Mouse (Mus musculus) embryonic facial prominence, embryonic 11.5 days (tissue): ENCODE measurements around the gene Ppa2. TPM values are rescaled to one million over a fixed set of nuclear protein-coding genes. Genes with fewer than 3 reads are reported as not detected.

ENCODE experiments used
- ATAC-seq: fragments of 200-750 bp; cut with Nextera tagmentation; replicated peaks from 2 replicates; pipeline ENCODE4 v1.8.0; 2017; ENCODE audit warnings: low read depth; ENCODE audit not compliant: insufficient number of reproducible peaks, low FRiP score, low TSS enrichment
- DNase-seq: peaks from one replicate; pipeline ENCODE4 v3.0.0-alpha.2; 2015; ENCODE audit warnings: low spot score
- H3K27ac ChIP-seq: fragments of 300-500 bp; sonication (generic); replicated peaks from 2 replicates; pipeline ENCODE4 v1.5.1; 2014; ENCODE audit warnings: mild to moderate bottlenecking, low read depth, low read length, control low read depth
- H3K27me3 ChIP-seq: fragments of 300-500 bp; sonication (generic); 2 replicates; pipeline ENCODE4 v1.6.1; 2014; ENCODE audit warnings: mild to moderate bottlenecking, low read length, moderate library complexity, mixed read lengths; ENCODE audit not compliant: control insufficient read depth, insufficient read depth
- H3K36me3 ChIP-seq: fragments of 300-500 bp; sonication (generic); replicated peaks from 2 replicates; pipeline ENCODE4 v1.6.1; 2014; ENCODE audit warnings: low read depth, mild to moderate bottlenecking, low read length, moderate library complexity, mixed read lengths; ENCODE audit not compliant: control insufficient read depth, insufficient read depth
- H3K4me1 ChIP-seq: fragments of 300-500 bp; sonication (generic); 2 replicates; pipeline ENCODE4 v1.6.1; 2014; ENCODE audit warnings: low read length, mixed read lengths; ENCODE audit not compliant: control insufficient read depth, insufficient read depth
- H3K4me2 ChIP-seq: fragments of 300-500 bp; sonication (generic); 2 replicates; pipeline ENCODE4 v1.6.1; 2014; ENCODE audit warnings: low read depth, mild to moderate bottlenecking, control low read depth, low read length, moderate library complexity
- H3K4me3 ChIP-seq: fragments of 300-500 bp; sonication (generic); 2 replicates; pipeline ENCODE4 v1.5.1; 2014; ENCODE audit warnings: low read depth, low read length, control low read depth
- H3K9ac ChIP-seq: fragments of 300-500 bp; sonication (generic); replicated peaks from 2 replicates; pipeline ENCODE4 v1.6.1; 2014; ENCODE audit warnings: mild to moderate bottlenecking, control low read depth, low read length
- H3K9me3 ChIP-seq: fragments of 300-500 bp; sonication (generic); replicated peaks from 2 replicates; pipeline ENCODE4 v1.6.1; 2016; ENCODE audit warnings: mild to moderate bottlenecking, low read length, inconsistent platforms, mixed read lengths; ENCODE audit not compliant: control insufficient read depth
- WGBS: fragments of 180-500 bp; shearing (Covaris S2); extraction: QIAGEN DNeasy Blood & Tissue Kit; methylation state at CpG from one replicate; pipeline ENCODE4 v1.1.7; 2014; 5-methylcytosine and 5-hydroxymethylcytosine counted together
- polyA plus RNA-seq: library from polyadenylated mRNA; unstranded; fragments of >200 nt; fragmentation: Nextera tagmentation; extraction: Ambion mirVana; gene quantifications from 2 replicates; pipeline ENCODE4 v1.2.1, GENCODE M21; 2014

The Ppa2 gene
- polyA plus RNA-seq, 1 experiment from 2014 or later, result 93.0 TPM

- Histone ChIP-seq H3K4me3 (no peak overlapping the region), H3K27me3 (no peaks in the 10 kb centered on the region), H3K4me2 (no peak overlapping the region), H3K27ac (no peak overlapping the region), H3K4me1 (no peaks in the 10 kb centered on the region), H3K36me3 (no peaks in the 10 kb centered on the region), H3K9me3 (no peaks in the 10 kb centered on the region), H3K9ac (no peak overlapping the region)
- no peak for ATAC-seq
- DNase-seq, result no peak
- WGBS, result 87% methylated on average over 3 of the region's 3 CpGs
These were observed 95.7 kb downstream of the Ppa2 start for GRCm38 (mm10) chr3:133405636-133406035.

- ATAC-seq, result no peak
- 83% methylated on average over 5 of the region's 5 CpGs for WGBS
- no peaks in the 10 kb centered on the region for H3K9me3 ChIP-seq
These were observed 96.3 kb downstream of the Ppa2 start for GRCm38 (mm10) chr3:133406248-133406647.

GRCm38 (mm10) chr3:133411123-133411675, 101.3 kb downstream of the Ppa2 start:
- Histone ChIP-seq H3K4me1 (no peaks in the 10 kb centered on the region), H3K4me2 (no peak overlapping the region), H3K4me3 (no peak overlapping the region), H3K27ac (no peak overlapping the region), H3K36me3 (no peaks in the 10 kb centered on the region), H3K27me3 (no peaks in the 10 kb centered on the region), H3K9me3 (no peaks in the 10 kb centered on the region), H3K9ac (no peak overlapping the region)
- WGBS, result 82% methylated on average over 4 of the region's 4 CpGs
- ATAC-seq (no peak), DNase-seq (no peak)

More at GRCm38 (mm10) chr3:133406248-133406647, 96.3 kb downstream of the Ppa2 start:
- no peak for DNase-seq
- H3K36me3 ChIP-seq, result no peaks in the 10 kb centered on the region
- H3K27ac ChIP-seq, result no peak overlapping the region
- no peaks in the 10 kb centered on the region for H3K27me3 ChIP-seq
- H3K4me2 ChIP-seq, result no peak overlapping the region
- H3K4me3 ChIP-seq, result no peak overlapping the region
- no peak overlapping the region for H3K9ac ChIP-seq
- H3K4me1 ChIP-seq, result no peaks in the 10 kb centered on the region

GRCm38 (mm10) chr3:133411768-133412167, 101.9 kb downstream of the Ppa2 start:
- Histone ChIP-seq H3K9ac (no peak overlapping the region), H3K27ac (no peak overlapping the region), H3K36me3 (no peaks in the 10 kb centered on the region), H3K4me1 (no peaks in the 10 kb centered on the region), H3K4me2 (no peak overlapping the region), H3K27me3 (no peaks in the 10 kb centered on the region), H3K9me3 (no peaks in the 10 kb centered on the region), H3K4me3 (no peak overlapping the region)
- ATAC-seq, result no peak
- DNase-seq, result no peak
- 88% methylated on average over 8 of the region's 8 CpGs for WGBS

GRCm38 (mm10) chr3:133414747-133415146, 104.8 kb downstream of the Ppa2 start:
- no peaks in the 10 kb centered on the region for H3K27me3 ChIP-seq
- H3K4me2 ChIP-seq, result no peak overlapping the region
- DNase-seq (no peak), ATAC-seq (no peak)
- no peaks in the 10 kb centered on the region for H3K4me1 ChIP-seq
- 89% methylated on average over 4 of the region's 4 CpGs for WGBS
- H3K9ac ChIP-seq, result no peak overlapping the region
- H3K27ac ChIP-seq, result no peak overlapping the region
- H3K36me3 ChIP-seq, result no peaks in the 10 kb centered on the region
- no peak overlapping the region for H3K4me3 ChIP-seq
- H3K9me3 ChIP-seq, result no peaks in the 10 kb centered on the region

GRCm38 (mm10) chr3:133423073-133423472, 113.2 kb downstream of the Ppa2 start:
- Histone ChIP-seq H3K4me3 (no peak overlapping the region), H3K27me3 (no peaks in the 10 kb centered on the region), H3K36me3 (no peaks in the 10 kb centered on the region), H3K9me3 (no peaks in the 10 kb centered on the region), H3K4me2 (no peak overlapping the region), H3K27ac (no peak overlapping the region), H3K4me1 (no peaks in the 10 kb centered on the region), H3K9ac (no peak overlapping the region)
- DNase-seq, result no peak
- ATAC-seq, result no peak

Other genes starting within 250 kb of the Ppa2 start
- gene Ints12, start 218.3 kb upstream of the Ppa2 start, polyA plus RNA-seq, result 30.8 and 33.6 TPM in 2 replicates
- gene Gstcd, start 218.1 kb upstream of the Ppa2 start, polyA plus RNA-seq, result 9.3 and 10.5 TPM in 2 replicates
- gene Arhgef38, start 75.2 kb upstream of the Ppa2 start, polyA plus RNA-seq, result 0.15 and 0.17 TPM in 2 replicates
- gene Tet2, start 235.0 kb downstream of the Ppa2 start, polyA plus RNA-seq, result 11.6 and 13.5 TPM in 2 replicates